Mouse (Mus musculus): ENCODE measurements around the gene Ahdc1. TPM values are rescaled to one million over a fixed set of nuclear protein-coding genes. Genes with fewer than 3 reads are reported as not detected.

The Ahdc1 gene
- polyA plus RNA-seq, 1 experiment: 58.2 TPM

DNA sequence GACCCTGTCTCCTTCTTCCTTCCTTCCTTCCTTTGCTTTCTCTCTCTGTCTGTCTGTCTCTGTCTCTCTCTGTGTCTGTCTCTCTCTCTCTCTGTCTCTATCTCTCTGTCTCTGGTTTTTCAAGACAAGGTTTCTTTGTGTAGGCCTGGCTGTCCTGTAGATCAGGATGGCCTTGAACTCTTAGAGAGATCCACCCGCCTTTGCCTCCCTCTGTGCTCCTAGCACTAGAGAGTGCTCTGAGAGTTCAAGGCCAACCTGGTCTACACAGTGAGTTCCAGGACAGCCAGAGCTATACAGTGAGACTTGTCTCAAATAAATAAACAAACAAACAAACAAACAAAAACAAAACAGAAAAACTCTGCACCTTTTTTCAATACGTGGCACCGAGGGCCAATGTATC lies 47.0 kb upstream of the Ahdc1 start:
- Histone ChIP-seq H3K4me2 (ENCODE audit: low read depth) (no peak overlapping the region), H3K79me2 (ENCODE audit: control insufficient read depth, insufficient read depth) (no peaks in the 10 kb centered on the region), H3ac (ENCODE audit: control insufficient read depth, insufficient read length) (no peak overlapping the region), H3K4me3 (no peak overlapping the region), H3K27me3 (ENCODE audit: control insufficient read depth, insufficient read depth, insufficient read length) (peaks cover 9% of the 10 kb centered on the region), H3K36me3 (ENCODE audit: control insufficient read depth, insufficient read depth) (no peaks in the 10 kb centered on the region)
- TF ChIP-seq MAX (IDR thresholded peaks at IDR 0.05; ENCODE audit: low read depth) (no peak), SRF (IDR thresholded peaks at IDR 0.05; ENCODE audit: control insufficient read depth, insufficient read length, low read depth) (no peak), POLR2AphosphoS2 (IDR thresholded peaks at IDR 0.05; ENCODE audit: insufficient read length, low read depth) (no peak), REST (IDR thresholded peaks at IDR 0.05; ENCODE audit: insufficient read depth, insufficient read length) (no peak), USF1 (IDR thresholded peaks at IDR 0.05; ENCODE audit: low read depth) (no peak), E2F4 (IDR thresholded peaks at IDR 0.05; ENCODE audit: insufficient read depth) (no peak), POLR2A (IDR thresholded peaks at IDR 0.05; ENCODE audit: insufficient read length, low read depth) (no peak), MYOG (IDR thresholded peaks at IDR 0.05; ENCODE audit: control insufficient read depth in 1 of 3, insufficient read depth in 1 of 3, insufficient read length in 2 of 3, low read depth in 2 of 3) (no peak), TCF3 (IDR thresholded peaks at IDR 0.05; ENCODE audit: insufficient read length, low read depth) (no peak), CEBPB (IDR thresholded peaks at IDR 0.05; ENCODE audit: insufficient read depth, poor library complexity, severe bottlenecking) (no peak)

DNA sequence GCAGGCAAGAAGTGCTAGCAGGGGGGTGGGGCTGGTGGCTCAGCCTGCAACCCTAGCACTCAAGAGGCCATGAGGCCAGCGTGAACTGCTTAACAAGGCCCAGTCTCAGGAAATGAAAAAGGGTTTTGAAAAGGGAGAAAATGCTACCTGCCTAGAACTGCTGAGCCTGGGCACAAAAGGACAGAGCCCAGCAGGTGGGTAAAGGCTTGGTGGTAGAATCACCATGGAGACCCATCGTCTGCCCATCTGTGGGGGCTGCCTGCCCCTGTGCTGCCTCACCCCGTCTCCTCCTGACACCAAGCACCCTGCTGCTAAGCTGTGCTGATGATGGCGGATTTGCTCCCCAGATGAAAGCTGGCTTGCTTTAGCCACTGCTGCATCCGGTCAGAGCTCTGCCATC lies 46.6 kb upstream of the Ahdc1 start:
- Histone ChIP-seq H3K36me3 (ENCODE audit: control insufficient read depth, insufficient read depth) (no peaks in the 10 kb centered on the region), H3K27me3 (ENCODE audit: control insufficient read depth, insufficient read depth, insufficient read length) (peaks cover 9% of the 10 kb centered on the region), H3K79me2 (ENCODE audit: control insufficient read depth, insufficient read depth) (no peaks in the 10 kb centered on the region), H3K4me3 (no peak overlapping the region), H3ac (ENCODE audit: control insufficient read depth, insufficient read length) (no peak overlapping the region), H3K4me2 (ENCODE audit: low read depth) (no peak overlapping the region)
- TF ChIP-seq MAX (IDR thresholded peaks at IDR 0.05; ENCODE audit: low read depth): no peak
- no peak for TF ChIP-seq POLR2A (IDR thresholded peaks at IDR 0.05; ENCODE audit: insufficient read length, low read depth)
- no peak for TF ChIP-seq SRF (IDR thresholded peaks at IDR 0.05; ENCODE audit: control insufficient read depth, insufficient read length, low read depth)
- no peak for TF ChIP-seq POLR2AphosphoS2 (IDR thresholded peaks at IDR 0.05; ENCODE audit: insufficient read length, low read depth)
- no peak for TF ChIP-seq REST (IDR thresholded peaks at IDR 0.05; ENCODE audit: insufficient read depth, insufficient read length)
- no peak for TF ChIP-seq TCF12 (IDR thresholded peaks at IDR 0.05; ENCODE audit: insufficient read depth, poor library complexity, severe bottlenecking)
- no peak for TF ChIP-seq TCF3 (IDR thresholded peaks at IDR 0.05; ENCODE audit: insufficient read length, low read depth)
- no peak for TF ChIP-seq E2F4 (IDR thresholded peaks at IDR 0.05; ENCODE audit: insufficient read depth)
- no peak for TF ChIP-seq MYOG (IDR thresholded peaks at IDR 0.05; ENCODE audit: control insufficient read depth in 1 of 3, insufficient read depth in 1 of 3, insufficient read length in 2 of 3, low read depth in 2 of 3)
- no peak for TF ChIP-seq MYOD1 (IDR thresholded peaks at IDR 0.05; ENCODE audit: control insufficient read depth in 1 of 3, insufficient read length in 2 of 3, low read depth in 2 of 3)
- TF ChIP-seq CEBPB (IDR thresholded peaks at IDR 0.05; ENCODE audit: insufficient read depth, poor library complexity, severe bottlenecking): no peak
- TF ChIP-seq USF1 (IDR thresholded peaks at IDR 0.05; ENCODE audit: low read depth): no peak

DNA sequence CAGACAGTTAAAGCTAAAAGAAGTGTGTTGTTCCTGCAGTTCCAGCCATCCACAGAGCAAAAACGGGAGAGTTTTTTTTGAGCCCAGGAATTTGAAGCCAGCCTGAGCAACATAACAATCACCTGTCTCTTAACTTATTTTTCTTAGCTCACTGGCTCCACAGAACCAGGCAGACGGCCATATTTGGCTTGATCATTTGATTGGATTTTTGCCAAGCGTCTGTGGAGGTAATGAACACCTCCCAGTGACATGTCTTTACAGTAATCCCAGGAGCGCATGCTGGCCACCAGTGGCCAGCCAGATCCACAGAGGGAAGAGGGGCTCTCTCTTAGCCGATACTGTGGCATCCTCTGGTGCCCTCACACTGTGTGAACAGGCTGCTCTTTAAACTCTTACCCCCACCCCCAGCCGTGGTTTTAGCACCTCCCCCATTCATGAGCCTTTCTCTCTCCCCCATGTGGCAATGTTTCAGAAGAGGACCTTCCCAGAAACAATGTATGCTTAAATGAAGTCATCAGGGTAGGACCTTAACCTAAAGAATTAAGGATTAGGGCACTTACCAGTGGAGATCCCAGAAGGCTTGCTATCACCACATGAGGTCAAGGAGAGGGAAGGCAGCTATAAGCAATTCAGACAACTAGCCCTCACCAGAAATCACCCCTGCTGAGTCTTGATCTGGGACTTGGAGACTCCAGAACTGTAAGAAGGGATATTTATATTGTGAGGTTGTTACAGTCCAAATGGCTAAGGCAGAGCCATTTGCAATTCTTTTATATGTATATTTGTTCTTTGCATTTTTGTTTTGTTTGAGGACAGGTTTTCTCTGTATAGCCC lies 42.7 kb upstream of the Ahdc1 start:
- peaks cover 9% of the 10 kb centered on the region for H3K27me3 ChIP-seq (ENCODE audit: control insufficient read depth, insufficient read depth, insufficient read length)
- no peak overlapping the region for H3K4me2 ChIP-seq (ENCODE audit: low read depth)
- no peak for TF ChIP-seq CEBPB (IDR thresholded peaks at IDR 0.05; ENCODE audit: insufficient read depth, poor library complexity, severe bottlenecking)
- TF ChIP-seq MAX (IDR thresholded peaks at IDR 0.05; ENCODE audit: low read depth): no peak
- TF ChIP-seq E2F4 (IDR thresholded peaks at IDR 0.05; ENCODE audit: insufficient read depth): no peak
- TF ChIP-seq POLR2A (IDR thresholded peaks at IDR 0.05; ENCODE audit: insufficient read length, low read depth): no peak
- no peak for TF ChIP-seq MYOG (IDR thresholded peaks at IDR 0.05; ENCODE audit: control insufficient read depth in 1 of 3, insufficient read depth in 1 of 3, insufficient read length in 2 of 3, low read depth in 2 of 3)
- TF ChIP-seq REST (IDR thresholded peaks at IDR 0.05; ENCODE audit: insufficient read depth, insufficient read length): no peak
- TF ChIP-seq TCF12 (IDR thresholded peaks at IDR 0.05; ENCODE audit: insufficient read depth, poor library complexity, severe bottlenecking): no peak
- TF ChIP-seq TCF3 (IDR thresholded peaks at IDR 0.05; ENCODE audit: insufficient read length, low read depth): no peak
- no peak for TF ChIP-seq POLR2AphosphoS2 (IDR thresholded peaks at IDR 0.05; ENCODE audit: insufficient read length, low read depth)
- no peaks in the 10 kb centered on the region for H3K79me2 ChIP-seq (ENCODE audit: control insufficient read depth, insufficient read depth)
- H3K36me3 ChIP-seq (ENCODE audit: control insufficient read depth, insufficient read depth): no peaks in the 10 kb centered on the region
- H3ac ChIP-seq (ENCODE audit: control insufficient read depth, insufficient read length): no peak overlapping the region
- no peak overlapping the region for H3K4me3 ChIP-seq

DNA sequence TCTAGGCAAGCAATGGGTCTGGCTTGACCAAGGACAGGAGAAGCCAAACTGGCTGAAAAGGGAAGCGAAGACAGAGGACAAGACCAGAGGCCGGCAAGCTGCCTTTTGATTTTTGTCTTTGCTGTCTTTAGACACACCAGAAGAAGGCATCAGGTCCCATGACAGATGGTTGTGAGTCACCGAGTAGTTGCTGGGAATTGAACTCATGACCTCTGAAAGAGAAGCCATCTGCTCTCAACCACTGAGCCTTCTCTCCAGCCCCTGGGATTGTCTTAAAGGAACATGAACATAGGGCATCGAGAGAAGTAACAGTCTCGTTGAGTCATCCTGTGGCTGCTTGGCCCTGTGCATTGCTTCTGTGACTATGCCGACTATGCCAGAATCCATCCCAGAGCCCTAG lies 39.5 kb upstream of the Ahdc1 start:
- Histone ChIP-seq H3K27me3 (ENCODE audit: control insufficient read depth, insufficient read depth, insufficient read length) (peaks cover 28% of the 10 kb centered on the region), H3K79me2 (ENCODE audit: control insufficient read depth, insufficient read depth) (no peaks in the 10 kb centered on the region), H3K4me3 (no peak overlapping the region), H3K4me2 (ENCODE audit: low read depth) (no peak overlapping the region), H3ac (ENCODE audit: control insufficient read depth, insufficient read length) (no peak overlapping the region), H3K36me3 (ENCODE audit: control insufficient read depth, insufficient read depth) (no peaks in the 10 kb centered on the region)
- TF ChIP-seq TCF3 (IDR thresholded peaks at IDR 0.05; ENCODE audit: insufficient read length, low read depth) (no peak), TCF12 (IDR thresholded peaks at IDR 0.05; ENCODE audit: insufficient read depth, poor library complexity, severe bottlenecking) (no peak), POLR2A (IDR thresholded peaks at IDR 0.05; ENCODE audit: insufficient read length, low read depth) (no peak), CEBPB (IDR thresholded peaks at IDR 0.05; ENCODE audit: insufficient read depth, poor library complexity, severe bottlenecking) (no peak), MAX (IDR thresholded peaks at IDR 0.05; ENCODE audit: low read depth) (no peak), E2F4 (IDR thresholded peaks at IDR 0.05; ENCODE audit: insufficient read depth) (no peak)

DNA sequence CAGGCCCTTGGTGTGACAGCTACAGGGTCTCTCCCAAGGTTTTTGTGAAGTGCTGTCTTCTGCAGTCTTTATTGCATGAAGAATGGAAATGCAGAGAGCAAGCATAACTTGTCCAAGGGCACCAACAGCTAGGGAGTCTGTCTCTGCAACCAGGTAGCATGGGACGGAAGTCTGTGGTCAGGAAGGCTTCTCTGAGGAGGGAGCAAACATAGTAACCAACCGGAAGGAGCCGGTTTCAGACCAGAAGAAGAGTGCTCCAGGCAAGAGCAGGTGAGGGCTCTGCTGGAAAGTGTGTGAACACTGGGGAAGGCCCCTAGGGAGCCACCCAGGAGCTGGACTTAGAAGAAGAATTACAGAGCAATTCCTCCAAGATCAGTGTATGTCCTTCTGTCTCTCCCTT lies 39.0 kb upstream of the Ahdc1 start:
- peaks cover 33% of the 10 kb centered on the region for H3K27me3 ChIP-seq (ENCODE audit: control insufficient read depth, insufficient read depth, insufficient read length)

More for the DNA sequence above, 39.0 kb upstream of the Ahdc1 start:
- no peak for TF ChIP-seq E2F4 (IDR thresholded peaks at IDR 0.05; ENCODE audit: insufficient read depth)
- Histone ChIP-seq H3K4me2 (ENCODE audit: low read depth) (no peak overlapping the region), H3K79me2 (ENCODE audit: control insufficient read depth, insufficient read depth) (no peaks in the 10 kb centered on the region), H3ac (ENCODE audit: control insufficient read depth, insufficient read length) (no peak overlapping the region), H3K36me3 (ENCODE audit: control insufficient read depth, insufficient read depth) (no peaks in the 10 kb centered on the region), H3K4me3 (no peak overlapping the region)

Data from myocyte (in vitro differentiated cells).